Mouse (Mus musculus): ENCODE results near the gene Tfap2c.

Gene Tfap2c

GRCm38 (mm10) chr2:172549371-172550155 is at the start of gene Tfap2c:
TSS of gene Tfap2c (plus strand) at chr2:172549593.
- peak; percentile 70 for DNase-seq (ENCODE audit: low spot score)

GRCm38 (mm10) chr2:172500752-172501316 is 48.6 kb upstream of the Tfap2c start:
- DNase-seq (ENCODE audit: low spot score): no peak

GRCm38 (mm10) chr2:172501341-172501740 is 48.1 kb upstream of the Tfap2c start:
- peak; percentile 85 for DNase-seq (ENCODE audit: low spot score)

- peak; percentile 40 for DNase-seq (ENCODE audit: low spot score)
Measured at GRCm38 (mm10) chr2:172502168-172502567, 47.2 kb upstream of the Tfap2c start.

GRCm38 (mm10) chr2:172506121-172506520 is 43.3 kb upstream of the Tfap2c start:
- no peak for DNase-seq (ENCODE audit: low spot score)

- no peak for DNase-seq (ENCODE audit: low spot score)
Measured at GRCm38 (mm10) chr2:172510056-172510712, 39.2 kb upstream of the Tfap2c start.

- no peak for DNase-seq (ENCODE audit: low spot score)
Measured at GRCm38 (mm10) chr2:172510899-172511298, 38.5 kb upstream of the Tfap2c start.

- peak; percentile 32 for DNase-seq (ENCODE audit: low spot score)
Measured at GRCm38 (mm10) chr2:172516407-172516992, 32.9 kb upstream of the Tfap2c start.

- DNase-seq (ENCODE audit: low spot score): no peak
Measured at GRCm38 (mm10) chr2:172520616-172521371, 28.6 kb upstream of the Tfap2c start.

- no peak for DNase-seq (ENCODE audit: low spot score)
Measured at GRCm38 (mm10) chr2:172522528-172522927, 26.9 kb upstream of the Tfap2c start.

GRCm38 (mm10) chr2:172527175-172527574 is 22.2 kb upstream of the Tfap2c start:
- DNase-seq (ENCODE audit: low spot score): no peak

- DNase-seq (ENCODE audit: low spot score): no peak
Measured at GRCm38 (mm10) chr2:172543987-172544386, 5.4 kb upstream of the Tfap2c start.

- DNase-seq (ENCODE audit: low spot score): no peak
Measured at GRCm38 (mm10) chr2:172544601-172545127, 4.7 kb upstream of the Tfap2c start.

GRCm38 (mm10) chr2:172545592-172546235 is 3.7 kb upstream of the Tfap2c start:
- DNase-seq (ENCODE audit: low spot score): no peak

- DNase-seq (ENCODE audit: low spot score): no peak
Measured at GRCm38 (mm10) chr2:172546551-172546950, 2.8 kb upstream of the Tfap2c start.

- DNase-seq (ENCODE audit: low spot score): peak; percentile 76
Measured at GRCm38 (mm10) chr2:172547116-172547515, 2.3 kb upstream of the Tfap2c start.

- DNase-seq (ENCODE audit: low spot score): no peak
Measured at GRCm38 (mm10) chr2:172547807-172548586, 1.4 kb upstream of the Tfap2c start.

GRCm38 (mm10) chr2:172548672-172549255 is 629 bp upstream of the Tfap2c start:
- peak; percentile 43 for DNase-seq (ENCODE audit: low spot score)

- DNase-seq (ENCODE audit: low spot score): peak; percentile 94
Measured at GRCm38 (mm10) chr2:172550364-172551080, 1.1 kb downstream of the Tfap2c start.

All from embryo, embryonic 10 days (tissue).